Comparison of ENCODE assay signal across 9 mouse cellular contexts in genomic region chr17:6748779-6749464, GRCm38 (mm10). TPM values are rescaled to one million over a fixed set of nuclear protein-coding genes. Genes with fewer than 3 reads are reported as not detected.
DNase-seq lines count a peak whose midpoint lies in the region; TF ChIP-seq lines count a peak whose summit lies in the region.
"Had no signal": no experiment of that assay in that cellular context is flagged by ENCODE, and none has a peak within 500 bp of the region (broad histone marks: within the 10 kb centered on the region; RNA-seq: fewer than 3 reads in every experiment).

No protein-coding gene starts in this region.

- peak overlapping the region; percentile 24 for H3K4me3 ChIP-seq in bone marrow macrophage, adult 2 months (ENCODE audit: insufficient read depth, low read length)
- H3K4me3 ChIP-seq: liver, embryonic 15.5 days had no signal

- TF ChIP-seq CTCF in bone marrow macrophage, adult 2 months (IDR thresholded peaks at IDR 0.05; ENCODE audit: low read depth, low read length), result no peak

- no peak overlapping the region for H3K27ac ChIP-seq in bone marrow macrophage, adult 2 months (ENCODE audit: insufficient read depth, low read depth, low read length)
- H3K27ac ChIP-seq: liver, embryonic 15.5 days had no signal

- peak; percentile 36 for DNase-seq in urinary bladder, postnatal 14 days (ENCODE audit: low spot score)
- DNase-seq in urinary bladder, postnatal 10 days (ENCODE audit: low spot score), result no peak
- DNase-seq in heart, postnatal 10 days, result peak; percentile 55 to 59
- no peak for DNase-seq in spleen, adult 18-20 months
- no peak for DNase-seq in layer of hippocampus, adult 9-11 months
- DNase-seq in spleen, postnatal 14 days (ENCODE audit: low spot score in 2 of 2), result no peak
- DNase-seq: thymus, postnatal 14 days had no signal

- intact Hi-C loops in heart, postnatal 10 days (cut with DNase I), result loop anchor here (1.0 kb wide), 1 partner anchor 33 kb away; the partner anchor contains the start of gene Ezr

- peaks cover 33% of the 10 kb centered on the region for H3K4me1 ChIP-seq in bone marrow macrophage, adult 2 months (ENCODE audit: control insufficient read depth, insufficient read depth, low read length)

- no peak for TF ChIP-seq POLR2A in bone marrow macrophage, adult 2 months (IDR thresholded peaks at IDR 0.05; ENCODE audit: borderline replicate concordance, low read depth, low read length)

RNA-seq across cellular contexts. Expression of gene Ezr, which starts 33.7 kb away (rescaled TPM):
- 19.4 and 19.9 TPM in 2 replicates for polyA plus RNA-seq in bone marrow macrophage, adult 2 months (2012; ENCODE audit: insufficient read depth, insufficient read length, missing spikeins)
- total RNA-seq in heart, postnatal 10 days (2021), result 10 to 100 TPM; 68.1 to 83.6 TPM

Comparison
In these comparisons a context has a peak if more than half of its experiments do, and no peak if none do; other contexts are left out.
1. DNase-seq: peak in urinary bladder, postnatal 14 days (single experiment) and heart, postnatal 10 days (2 of 2); none in urinary bladder, postnatal 10 days (single experiment), spleen, adult 18-20 months (0 of 2), layer of hippocampus, adult 9-11 months (single experiment) and spleen, postnatal 14 days (0 of 2).